Mouse (Mus musculus): ENCODE results near the gene Gm5737. TPM values are rescaled to one million over a fixed set of nuclear protein-coding genes. Genes with fewer than 3 reads are reported as not detected.

Gene Gm5737
- total RNA-seq, 2 experiments from 2014 or later: 0.28 to 0.40 TPM

DNA sequence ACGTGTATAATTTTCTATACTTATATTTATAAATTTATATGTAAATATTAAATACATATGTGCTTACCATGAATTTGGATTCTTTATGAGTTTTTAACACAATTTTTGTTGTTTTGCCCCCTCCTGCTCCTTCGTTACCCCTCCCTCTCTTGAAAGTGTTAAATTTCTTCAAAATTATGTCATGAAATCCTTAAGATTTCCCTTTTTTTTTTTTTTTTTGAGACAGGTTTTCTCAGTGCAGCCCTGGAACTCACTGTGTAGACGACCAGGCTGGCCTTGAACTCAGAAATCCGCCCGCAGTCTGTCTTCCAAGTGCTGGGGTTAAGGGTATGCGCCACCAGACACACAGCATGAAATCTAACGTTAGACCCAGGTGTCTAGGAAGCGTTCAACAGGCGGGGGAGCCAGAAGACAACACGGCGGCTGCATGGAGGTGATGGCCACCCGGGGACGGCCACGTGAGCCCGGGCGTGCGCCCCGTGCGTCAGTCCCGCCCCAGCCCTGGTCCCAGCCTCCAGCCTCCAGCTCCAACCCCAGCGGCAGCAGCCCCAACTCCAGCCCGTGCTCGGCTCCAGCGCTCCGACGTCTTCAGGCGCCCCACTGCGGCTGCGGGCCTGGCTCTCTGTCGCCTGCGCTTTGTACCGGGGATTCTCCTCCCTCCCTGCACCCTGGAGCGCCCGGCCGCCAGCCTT is 30.3 kb downstream of the Gm5737 start, which contains the start of gene Eef2k:
Gene Eef2k (plus strand): TSS at position 487 of the 692 bp plus-strand sequence.
- intact Hi-C loops (cut with DNase I): no loop called here
- DNase-seq: peak; percentile 87

DNA sequence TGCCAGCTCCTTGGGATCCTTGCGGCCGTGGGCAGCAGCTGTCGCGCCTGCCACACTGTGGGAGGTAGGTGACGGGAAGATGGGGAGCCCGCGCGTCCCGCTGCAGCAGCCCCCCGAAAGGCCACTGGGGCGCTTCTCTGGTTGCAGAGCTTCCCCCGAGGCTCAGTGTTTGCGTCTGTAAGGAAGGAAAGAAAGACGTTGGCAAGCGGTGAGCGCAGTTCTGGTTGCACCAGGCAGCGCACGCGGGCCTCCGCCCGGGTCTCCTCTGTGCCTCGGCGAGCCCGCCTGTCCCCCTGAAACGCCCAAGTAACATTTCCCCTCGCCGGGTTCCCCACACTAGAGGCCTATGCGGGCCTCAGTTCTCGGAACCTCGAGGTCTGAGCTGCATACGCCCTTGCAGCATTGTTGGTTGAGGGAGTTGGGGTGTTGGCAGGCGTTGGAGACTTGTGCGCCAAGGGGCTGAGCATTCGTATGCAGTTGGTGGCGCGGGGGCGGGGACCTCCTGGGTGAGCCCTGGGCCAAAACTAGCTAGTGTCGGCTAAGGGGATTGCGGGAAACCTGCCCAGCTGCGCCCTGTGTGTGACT is 31.0 kb downstream of the Gm5737 start:
- intact Hi-C loops (cut with DNase I): no loop called here
- peak; percentile 96 for DNase-seq

GRCm38 (mm10) chr7:120843852-120844435 is 31.8 kb downstream of the Gm5737 start:
- no peak for DNase-seq
- intact Hi-C loops (cut with DNase I): no loop called here

DNA sequence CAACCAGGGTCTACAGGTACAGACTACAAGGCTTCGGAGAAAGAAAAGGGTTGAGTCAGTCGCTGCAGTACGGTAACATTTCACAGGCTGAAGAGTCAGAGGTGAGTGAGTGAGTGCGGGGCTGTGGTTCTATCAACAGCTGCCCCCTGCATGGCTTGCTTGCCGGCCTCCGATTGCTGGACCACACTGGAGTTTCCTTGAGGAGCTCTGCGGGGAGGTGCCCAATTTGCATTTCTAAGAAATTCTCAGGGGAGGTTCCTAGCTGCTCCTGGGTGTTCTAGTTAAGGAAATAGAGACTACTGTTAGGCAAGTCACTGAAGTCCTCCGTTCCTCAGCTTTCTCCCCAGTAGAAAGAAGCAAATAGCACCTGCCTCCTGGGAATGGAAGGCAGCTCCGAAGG is 32.5 kb downstream of the Gm5737 start:
- intact Hi-C loops (cut with DNase I): no loop called here
- DNase-seq: no peak

- intact Hi-C loops (cut with DNase I): no loop called here
- no peak for DNase-seq
These were observed 36.8 kb downstream of the Gm5737 start for GRCm38 (mm10) chr7:120848831-120849512.

GRCm38 (mm10) chr7:120850165-120850564 is 38.0 kb downstream of the Gm5737 start:
- no peak for DNase-seq
- intact Hi-C loops (cut with DNase I): no loop called here

DNA sequence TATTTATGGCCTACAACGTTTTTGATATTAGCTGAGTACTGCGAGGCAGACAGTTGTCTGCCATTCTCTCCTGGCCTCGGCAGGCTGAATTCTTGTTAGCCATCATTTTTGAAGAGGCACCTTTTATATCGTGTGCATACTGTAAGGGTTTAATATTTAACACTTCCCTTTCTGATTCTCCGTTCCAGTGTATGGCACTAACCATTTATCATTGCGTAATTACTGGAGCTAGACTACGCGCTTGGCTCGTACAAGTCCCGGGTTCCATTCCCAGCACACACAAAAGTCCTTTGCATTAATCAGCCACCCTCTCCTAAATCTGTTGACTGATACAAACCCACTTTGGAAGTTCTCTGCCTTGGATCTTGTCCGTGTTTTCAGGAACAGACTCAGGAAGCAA is 47.7 kb downstream of the Gm5737 start:
- no peak for DNase-seq
- intact Hi-C loops (cut with DNase I): no loop called here

GRCm38 (mm10) chr7:120860799-120861487 is 48.8 kb downstream of the Gm5737 start:
- DNase-seq: no peak
- intact Hi-C loops (cut with DNase I): no loop called here

DNA sequence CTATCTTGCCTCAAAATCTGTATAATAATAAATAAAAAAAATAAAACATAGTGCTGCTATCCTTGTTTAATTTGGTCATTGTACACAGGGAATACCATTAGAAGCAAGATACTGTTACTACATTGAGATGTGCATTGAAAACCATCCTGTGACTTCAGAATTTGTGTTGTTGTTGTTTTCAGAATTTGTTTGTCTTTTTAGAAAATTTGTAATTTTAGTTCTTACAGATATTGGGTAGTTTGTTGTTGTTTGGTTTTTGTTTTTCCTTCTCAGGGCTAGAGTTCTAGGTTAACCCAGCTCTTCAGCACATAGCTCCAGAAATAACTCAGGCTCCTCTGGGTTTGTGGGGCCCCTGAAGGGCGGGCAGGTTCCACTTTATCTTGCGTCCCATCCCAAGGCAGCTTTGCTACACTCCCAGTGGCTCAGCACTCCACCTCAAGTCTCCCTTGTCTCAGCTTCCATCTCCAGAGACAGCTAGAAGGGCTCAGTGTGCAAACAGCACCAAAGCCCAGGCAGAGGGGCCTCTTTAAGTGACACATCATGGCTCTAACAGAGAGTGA is 49.4 kb downstream of the Gm5737 start:
- intact Hi-C loops (cut with DNase I): no loop called here
- DNase-seq: no peak

- no peak for DNase-seq
- intact Hi-C loops (cut with DNase I): no loop called here
These were observed 50.0 kb downstream of the Gm5737 start for GRCm38 (mm10) chr7:120862196-120862595.

DNA sequence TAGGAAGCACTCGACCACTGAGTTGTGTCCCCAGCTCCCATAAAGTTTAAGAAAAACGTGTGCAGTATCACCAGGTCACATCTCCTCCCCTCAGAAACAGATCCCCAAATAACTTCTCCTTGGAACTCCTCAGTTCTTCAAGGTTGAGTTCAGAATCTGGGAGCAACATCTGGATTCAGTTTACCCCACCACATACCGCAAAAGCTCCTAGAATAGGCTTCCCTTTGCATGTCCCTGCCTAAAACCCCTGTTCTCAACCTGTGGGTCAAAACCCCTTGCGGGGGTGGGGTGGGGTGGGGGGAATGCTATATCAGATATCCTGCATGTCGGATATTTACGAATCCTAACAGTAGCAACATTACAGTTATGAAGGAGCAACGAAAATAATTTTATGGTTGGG is 50.5 kb downstream of the Gm5737 start:
- intact Hi-C loops (cut with DNase I): no loop called here
- no peak for DNase-seq

- DNase-seq: no peak
- intact Hi-C loops (cut with DNase I): no loop called here
These were observed 51.3 kb downstream of the Gm5737 start for GRCm38 (mm10) chr7:120863476-120863875.

DNA sequence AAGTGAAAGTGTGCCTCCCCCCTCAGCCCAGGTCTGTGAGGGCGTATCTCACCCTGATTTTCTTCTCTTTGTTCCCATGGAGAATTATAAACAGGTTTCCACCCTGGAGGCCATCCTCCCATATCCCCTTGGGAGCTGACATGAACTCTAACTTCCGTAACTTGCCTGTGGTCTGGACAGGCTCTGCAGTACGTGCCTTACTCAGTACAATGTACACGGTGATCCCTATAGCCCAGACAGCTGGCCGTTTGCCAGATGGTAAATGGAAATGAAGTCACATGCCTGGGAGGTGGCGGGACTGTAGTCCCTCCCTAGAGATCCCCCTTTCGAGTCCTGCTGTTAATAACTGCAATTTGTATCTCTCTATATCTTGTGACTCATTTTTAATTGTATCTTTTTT is 52.9 kb downstream of the Gm5737 start:
- DNase-seq: peak; percentile 31

DNA sequence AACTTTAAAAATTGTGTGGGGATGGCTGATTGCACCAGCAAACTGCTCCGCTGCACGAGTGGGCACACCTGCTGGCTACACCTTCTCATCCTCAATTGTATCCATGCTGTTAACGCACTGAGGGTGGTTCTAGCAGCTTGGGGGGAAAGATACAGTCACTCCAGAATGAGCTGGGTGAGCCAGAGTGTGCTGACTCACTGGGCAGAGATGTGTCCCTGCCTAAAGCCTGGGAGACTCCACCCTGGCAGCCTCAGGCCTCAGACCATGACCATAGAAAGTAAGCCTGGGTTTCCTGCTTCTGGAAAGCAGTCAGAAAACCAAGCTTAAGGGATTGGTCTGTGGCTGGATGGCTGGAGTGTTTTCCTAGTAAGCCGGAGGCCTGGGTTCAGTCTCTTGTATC is 53.7 kb downstream of the Gm5737 start:
- DNase-seq: no peak
- intact Hi-C loops (cut with DNase I): no loop called here

More for the DNA sequence above, 52.9 kb downstream of the Gm5737 start:
- intact Hi-C loops (cut with DNase I): no loop called here

DNA sequence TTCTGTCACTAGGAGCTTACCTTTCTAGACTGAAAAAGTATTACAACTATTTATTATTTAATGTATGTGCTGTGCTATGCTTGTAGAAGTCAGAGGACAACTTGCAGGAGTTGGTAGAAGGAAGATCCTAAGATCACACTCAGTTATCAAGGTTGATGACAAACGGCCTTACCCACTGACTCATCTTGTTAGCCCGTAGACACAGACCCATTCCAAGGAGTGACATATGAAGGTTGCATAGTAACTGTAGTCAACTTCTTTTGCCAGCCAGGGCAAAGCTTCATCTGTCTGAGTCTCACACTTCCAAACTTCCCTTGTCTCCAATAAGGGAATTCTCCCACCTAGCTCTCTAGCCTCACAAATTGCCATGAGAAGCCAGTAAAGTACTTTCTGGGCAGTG is 54.5 kb downstream of the Gm5737 start:
- intact Hi-C loops (cut with DNase I): no loop called here
- no peak for DNase-seq

- no peak for DNase-seq
- intact Hi-C loops (cut with DNase I): no loop called here
These were observed 55.6 kb downstream of the Gm5737 start for GRCm38 (mm10) chr7:120867720-120868119.

DNA sequence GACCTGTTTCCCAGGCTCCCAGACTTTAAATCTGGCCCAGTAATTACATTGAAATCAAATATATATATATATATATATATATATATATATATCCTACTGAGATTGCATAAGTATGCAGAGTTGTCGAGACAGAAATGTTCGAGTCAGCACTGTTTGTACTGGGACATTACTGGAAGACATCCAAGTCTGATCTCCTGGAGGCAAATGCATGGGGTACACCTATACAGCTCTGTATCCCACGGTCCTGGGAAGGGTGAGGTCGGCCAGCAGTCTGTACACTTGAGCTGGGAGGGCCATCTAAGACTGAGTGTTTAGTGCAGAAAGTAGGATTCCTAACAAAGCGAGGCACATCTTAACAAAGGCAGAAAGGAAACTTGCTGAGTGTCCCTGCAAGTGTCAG is 57.7 kb downstream of the Gm5737 start:
- intact Hi-C loops (cut with DNase I): no loop called here
- no peak for DNase-seq

DNA sequence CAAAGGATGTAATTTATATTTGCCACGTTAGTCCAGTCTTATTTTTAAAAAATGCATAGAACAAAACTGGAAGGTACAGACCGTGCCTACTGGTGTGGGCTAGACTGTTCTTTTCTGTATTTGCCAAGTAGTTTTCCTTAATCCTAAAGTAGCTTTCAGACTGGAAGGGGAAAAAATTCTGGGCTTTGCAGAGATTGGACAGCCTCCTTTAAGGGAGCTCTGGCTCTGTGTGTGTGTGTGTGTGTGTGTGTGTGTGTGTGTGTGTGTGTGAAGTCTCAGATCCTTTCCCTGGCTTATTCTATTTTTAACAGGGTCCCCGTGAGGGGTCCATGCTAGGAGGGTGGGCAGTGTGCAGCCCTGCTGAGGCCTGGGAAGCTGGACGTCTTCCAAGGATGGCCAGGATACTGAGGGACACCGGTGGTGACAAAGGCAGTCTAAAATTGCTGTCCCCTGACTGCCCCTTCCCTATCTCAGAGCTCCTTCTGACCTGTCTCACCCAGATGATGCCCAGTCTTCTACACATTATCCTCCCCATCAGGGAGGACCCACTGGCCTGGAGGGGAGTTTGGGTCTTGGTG is 58.4 kb downstream of the Gm5737 start:
- no peak for DNase-seq
- intact Hi-C loops (cut with DNase I): no loop called here

DNA sequence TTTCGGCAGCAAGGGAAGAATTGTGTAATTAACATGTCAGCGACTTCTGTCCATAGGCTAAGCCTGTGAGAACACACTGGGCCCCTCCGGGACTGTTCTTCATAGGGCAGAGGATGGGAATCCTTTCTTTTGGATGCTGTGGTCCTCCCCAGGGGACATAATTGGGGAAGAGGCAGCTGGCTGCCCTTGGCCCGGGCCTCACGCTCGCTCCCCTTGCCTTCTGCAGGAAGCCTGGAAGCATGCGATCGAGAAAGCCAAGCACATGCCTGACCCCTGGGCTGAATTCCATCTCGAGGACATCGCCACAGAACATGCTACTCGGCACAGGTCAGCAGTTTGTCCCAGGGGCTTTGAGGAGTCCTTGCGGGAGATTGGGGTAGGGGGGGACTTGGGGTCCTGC is 60.9 kb downstream of the Gm5737 start:
- intact Hi-C loops (cut with DNase I): no loop called here
- DNase-seq: no peak

DNA sequence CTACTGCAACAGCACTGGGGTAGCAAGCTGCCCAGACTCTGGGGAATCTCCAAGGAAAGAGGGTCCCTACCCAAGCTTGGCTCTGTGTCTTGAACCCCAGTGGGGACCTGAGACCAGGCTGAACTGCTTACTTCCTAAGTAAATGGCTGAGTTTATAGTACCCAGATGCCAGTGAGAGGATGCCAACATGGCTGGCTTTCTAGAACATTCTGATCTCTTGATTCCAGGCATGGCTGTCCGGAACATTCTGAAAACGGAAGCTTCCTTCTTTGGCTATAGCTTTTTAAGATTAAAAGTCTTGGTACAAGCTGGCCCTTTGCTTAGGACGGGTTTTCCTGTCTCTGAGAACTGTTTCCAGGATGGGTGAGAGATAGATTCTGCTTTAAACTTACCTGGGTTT is 61.9 kb downstream of the Gm5737 start:
- intact Hi-C loops (cut with DNase I): no loop called here
- no peak for DNase-seq
